15 mouse cellular contexts compared by ENCODE assay signal in the genomic region with DNA sequence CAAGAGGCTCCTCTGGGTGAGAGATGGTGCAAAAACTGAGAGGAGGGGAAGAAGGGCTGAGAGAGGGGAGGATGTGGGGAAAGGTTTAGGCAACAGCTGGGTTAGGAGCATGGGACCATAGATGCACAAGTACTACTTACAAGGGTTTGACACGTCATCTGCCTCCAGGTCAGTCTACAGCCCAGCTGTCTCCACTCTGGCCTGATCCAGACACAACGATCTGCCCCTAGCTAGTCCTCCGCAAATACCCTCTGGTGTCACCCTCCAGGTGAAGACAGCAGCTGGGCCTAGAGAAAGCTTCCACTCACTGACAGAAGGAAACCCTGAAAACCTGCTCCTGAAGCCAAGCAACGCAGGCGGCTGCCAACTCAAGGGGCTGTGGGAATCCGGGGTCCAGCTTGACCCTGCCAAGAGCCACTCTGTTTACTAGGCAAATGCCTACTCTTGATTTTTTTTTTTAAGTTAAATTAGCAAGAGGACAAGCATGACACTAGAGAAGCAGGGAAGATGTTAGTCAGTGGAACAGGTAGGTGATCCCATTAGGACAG. TPM values are rescaled to one million over a fixed set of nuclear protein-coding genes. Genes with fewer than 3 reads are reported as not detected.
A peak's percentile ranks its signal among the peaks of the same experiment; 100 is the strongest.
DNase-seq lines count a peak whose midpoint lies in the region; ATAC-seq and TF ChIP-seq lines count a peak whose summit lies in the region.
"Had no signal": no experiment of that assay in that cellular context is flagged by ENCODE, and none has a peak within 500 bp of the region (broad histone marks: within the 10 kb centered on the region; RNA-seq: fewer than 3 reads in every experiment).

No protein-coding gene starts in this region.

- H3K4me1 ChIP-seq in embryonic facial prominence, embryonic 12.5 days, result peaks cover 23% of the 10 kb centered on the region
- H3K4me1 ChIP-seq in embryonic facial prominence, embryonic 10.5 days, result peaks cover 58% of the 10 kb centered on the region
- peaks cover 30% of the 10 kb centered on the region for H3K4me1 ChIP-seq in heart, embryonic 16.5 days (ENCODE audit: control insufficient read depth, insufficient read depth, low read length)
- H3K4me1 ChIP-seq in stomach, embryonic 15.5 days, result peaks cover 42% of the 10 kb centered on the region
- H3K4me1 ChIP-seq in stomach, postnatal 0 days (replicated peaks; ENCODE audit: control insufficient read depth, insufficient read depth), result no peaks in the 10 kb centered on the region; the same call in 1 of the 2 replicates
- peaks cover 24% of the 10 kb centered on the region for H3K4me1 ChIP-seq in kidney, embryonic 14.5 days (ENCODE audit: control insufficient read depth, insufficient read depth, low read length)

- 85% methylated on average over 6 of the region's 6 CpGs for WGBS in embryonic facial prominence, embryonic 12.5 days
- 90% methylated on average over 6 of the region's 6 CpGs for whole genome bisulfite sequencing in embryonic facial prominence, embryonic 10.5 days
- 61% methylated on average over 6 of the region's 6 CpGs for WGBS in heart, embryonic 16.5 days
- 80% methylated on average over 6 of the region's 6 CpGs for WGBS in stomach, embryonic 15.5 days
- WGBS in stomach, postnatal 0 days, result 79% methylated on average over 6 of the region's 6 CpGs
- 80% methylated on average over 6 of the region's 6 CpGs for WGBS in kidney, embryonic 14.5 days

- H3K4me2 ChIP-seq in embryonic facial prominence, embryonic 12.5 days (replicated peaks), result no peak overlapping the region
- no peak overlapping the region for H3K4me2 ChIP-seq in heart, embryonic 16.5 days (ENCODE audit: low read depth, low read length)
- no peak overlapping the region for H3K4me2 ChIP-seq in stomach, embryonic 15.5 days
- no peak overlapping the region for H3K4me2 ChIP-seq in stomach, postnatal 0 days (replicated peaks; ENCODE audit: low read depth)
- no peak overlapping the region for H3K4me2 ChIP-seq in kidney, embryonic 14.5 days (replicated peaks; ENCODE audit: low read depth, low read length)
- H3K4me2 ChIP-seq: hindbrain, embryonic 15.5 days; lung, embryonic 15.5 days; midbrain, embryonic 12.5 days had no signal

- TF ChIP-seq CTCF in stomach, postnatal 0 days (IDR thresholded peaks at IDR 0.05; ENCODE audit: low read depth), result no peak

- 0 out of 2 replicates have a peak overlapping the region, but pooled peaks have one; percentile 12 for H3K27ac ChIP-seq in embryonic facial prominence, embryonic 12.5 days
- no peak overlapping the region for H3K27ac ChIP-seq in embryonic facial prominence, embryonic 10.5 days (replicated peaks)
- 0 out of 2 replicates have a peak overlapping the region, but pooled peaks have one; percentile 15 for H3K27ac ChIP-seq in heart, embryonic 16.5 days (ENCODE audit: low read length)
- H3K27ac ChIP-seq in stomach, embryonic 15.5 days, result 0 out of 2 replicates have a peak overlapping the region, but pooled peaks have one; percentile 7
- no peak overlapping the region for H3K27ac ChIP-seq in stomach, postnatal 0 days (replicated peaks)
- H3K27ac ChIP-seq in kidney, embryonic 14.5 days (ENCODE audit: low read depth, low read length), result no peak overlapping the region
- H3K27ac ChIP-seq: hindbrain, embryonic 15.5 days; liver, embryonic 14.5 days; lung, embryonic 15.5 days; macrophage; midbrain, embryonic 12.5 days had no signal

- DNase-seq in embryonic facial prominence, embryonic 10.5 days (ENCODE audit: low spot score), result no peak
- no peak for DNase-seq in heart, postnatal 14 days
- DNase-seq in stomach, postnatal 0 days (ENCODE audit: low spot score), result no peak
- DNase-seq: cerebellum, adult 2 months; kidney, adult 18-20 months; kidney, postnatal 10 days had no signal

- no peaks in the 10 kb centered on the region for H3K27me3 ChIP-seq in embryonic facial prominence, embryonic 12.5 days
- no peaks in the 10 kb centered on the region for H3K27me3 ChIP-seq in embryonic facial prominence, embryonic 10.5 days (replicated peaks; ENCODE audit: low read depth, poor library complexity, severe bottlenecking)
- no peaks in the 10 kb centered on the region for H3K27me3 ChIP-seq in heart, embryonic 16.5 days (ENCODE audit: control insufficient read depth, insufficient read depth, low read length)
- no peaks in the 10 kb centered on the region for H3K27me3 ChIP-seq in stomach, embryonic 15.5 days (replicated peaks)
- H3K27me3 ChIP-seq in stomach, postnatal 0 days (ENCODE audit: control insufficient read depth, insufficient read depth, low read length), result no peaks in the 10 kb centered on the region
- no peaks in the 10 kb centered on the region; the same call in 1 of the 2 replicates for H3K27me3 ChIP-seq in kidney, embryonic 14.5 days (ENCODE audit: control insufficient read depth, insufficient read depth, low read length)
- H3K27me3 ChIP-seq: hindbrain, embryonic 15.5 days had no signal

- H3K4me3 ChIP-seq in embryonic facial prominence, embryonic 12.5 days, result no peak overlapping the region
- no peak overlapping the region for H3K4me3 ChIP-seq in embryonic facial prominence, embryonic 10.5 days
- H3K4me3 ChIP-seq in heart, embryonic 16.5 days (ENCODE audit: low read length), result no peak overlapping the region
- no peak overlapping the region for H3K4me3 ChIP-seq in stomach, embryonic 15.5 days (replicated peaks)
- H3K4me3 ChIP-seq in stomach, postnatal 0 days (ENCODE audit: low read depth, low read length), result no peak overlapping the region
- no peak overlapping the region for H3K4me3 ChIP-seq in kidney, embryonic 14.5 days (ENCODE audit: low read length)
- H3K4me3 ChIP-seq: hindbrain, embryonic 15.5 days; lung, embryonic 15.5 days; midbrain, embryonic 12.5 days had no signal

- no peaks in the 10 kb centered on the region for H3K9me3 ChIP-seq in embryonic facial prominence, embryonic 12.5 days
- no peaks in the 10 kb centered on the region for H3K9me3 ChIP-seq in embryonic facial prominence, embryonic 10.5 days
- H3K9me3 ChIP-seq in heart, embryonic 16.5 days (replicated peaks; ENCODE audit: control insufficient read depth, low read length), result no peaks in the 10 kb centered on the region
- no peaks in the 10 kb centered on the region for H3K9me3 ChIP-seq in stomach, embryonic 15.5 days
- no peaks in the 10 kb centered on the region for H3K9me3 ChIP-seq in stomach, postnatal 0 days (ENCODE audit: control insufficient read depth, low read length)
- no peaks in the 10 kb centered on the region for H3K9me3 ChIP-seq in kidney, embryonic 14.5 days (ENCODE audit: control insufficient read depth, low read length)
- H3K9me3 ChIP-seq: hindbrain, embryonic 15.5 days; lung, embryonic 15.5 days; midbrain, embryonic 12.5 days had no signal

- no peak overlapping the region for H3K9ac ChIP-seq in embryonic facial prominence, embryonic 12.5 days
- peak overlapping the region; percentile 23; the same call in 1 of the 2 replicates for H3K9ac ChIP-seq in heart, embryonic 16.5 days (ENCODE audit: low read length)
- H3K9ac ChIP-seq in stomach, embryonic 15.5 days, result no peak overlapping the region
- no peak overlapping the region for H3K9ac ChIP-seq in stomach, postnatal 0 days (ENCODE audit: low read length)
- H3K9ac ChIP-seq in kidney, embryonic 14.5 days (ENCODE audit: low read depth, low read length), result no peak overlapping the region
- H3K9ac ChIP-seq: hindbrain, embryonic 15.5 days; liver, embryonic 14.5 days; lung, embryonic 15.5 days; midbrain, embryonic 12.5 days had no signal

- intact Hi-C loops in heart, postnatal 14 days (cut with DNase I), result no loop called here

- TF ChIP-seq EP300 in stomach, postnatal 0 days (optimal IDR thresholded peaks at IDR 0.05), result no peak

- ATAC-seq in embryonic facial prominence, embryonic 12.5 days (ENCODE audit: insufficient number of reproducible peaks, insufficient read depth, low FRiP score, low TSS enrichment), result no peak
- no peak for ATAC-seq in heart, embryonic 16.5 days (replicated peaks; ENCODE audit: extremely low read depth, insufficient read depth, low FRiP score)
- ATAC-seq in stomach, embryonic 15.5 days (ENCODE audit: insufficient read depth, low FRiP score, low read depth), result no peak
- no peak for ATAC-seq in stomach, postnatal 0 days (ENCODE audit: low FRiP score, low TSS enrichment)
- no peak for ATAC-seq in kidney, embryonic 14.5 days (ENCODE audit: low FRiP score, low TSS enrichment)

- H3K36me3 ChIP-seq in embryonic facial prominence, embryonic 12.5 days, result no peaks in the 10 kb centered on the region
- H3K36me3 ChIP-seq in embryonic facial prominence, embryonic 10.5 days (replicated peaks), result 0 out of 2 replicates have a peak, but pooled peaks cover 4% of the 10 kb centered on the region
- H3K36me3 ChIP-seq in heart, embryonic 16.5 days (ENCODE audit: control insufficient read depth, insufficient read depth), result no peaks in the 10 kb centered on the region
- H3K36me3 ChIP-seq in stomach, embryonic 15.5 days, result peaks cover 3% of the 10 kb centered on the region; the same call in 1 of the 2 replicates
- H3K36me3 ChIP-seq in stomach, postnatal 0 days (ENCODE audit: control insufficient read depth, insufficient read depth, low read length), result no peaks in the 10 kb centered on the region
- H3K36me3 ChIP-seq in kidney, embryonic 14.5 days (ENCODE audit: control insufficient read depth, insufficient read depth, low read length), result no peaks in the 10 kb centered on the region
- H3K36me3 ChIP-seq: hindbrain, embryonic 15.5 days; lung, embryonic 15.5 days; midbrain, embryonic 12.5 days had no signal

RNA-seq across cellular contexts. Expression of a gene that starts 50.7 kb away (rescaled TPM):
- polyA plus RNA-seq in embryonic facial prominence, embryonic 12.5 days (2016; fragmentation: Nextera tagmentation; extraction: Ambion mirVana), result 8.2 and 8.4 TPM in 2 replicates
- polyA plus RNA-seq in embryonic facial prominence, embryonic 10.5 days (2016; fragmentation: Nextera tagmentation; extraction: Ambion mirVana), result 2.6 and 2.9 TPM in 2 replicates
- 4.5 and 6.3 TPM in 2 replicates for polyA plus RNA-seq in heart, embryonic 16.5 days (2015; fragmentation: Nextera tagmentation; extraction: Ambion mirVana)
- total RNA-seq in heart, postnatal 14 days (2021), result 10 to 100 TPM; 75.2 to 75.9 TPM
- polyA plus RNA-seq in stomach, embryonic 15.5 days (2015; fragmentation: Nextera tagmentation; extraction: Ambion mirVana), result 6.8 and 6.9 TPM in 2 replicates
- 3.7 and 4.3 TPM in 2 replicates for polyA plus RNA-seq in stomach, postnatal 0 days (2015; fragmentation: Nextera tagmentation; extraction: Ambion mirVana)
- polyA plus RNA-seq in kidney, embryonic 14.5 days (2014; fragmentation: Nextera tagmentation; extraction: Ambion mirVana), result 8.7 and 9.6 TPM in 2 replicates

Comparison
In these comparisons a context has a peak if more than half of its experiments do, and no peak if none do; other contexts are left out.
1. H3K27ac ChIP-seq: peak in embryonic facial prominence, embryonic 12.5 days (single experiment), heart, embryonic 16.5 days (single experiment) and stomach, embryonic 15.5 days (single experiment); none in embryonic facial prominence, embryonic 10.5 days (single experiment), stomach, postnatal 0 days (single experiment) and kidney, embryonic 14.5 days (single experiment).